Mouse (Mus musculus) stomach, embryonic 15.5 days (tissue): ENCODE data around the gene Plxna4. TPM values are rescaled to one million over a fixed set of nuclear protein-coding genes. Genes with fewer than 3 reads are reported as not detected.

ENCODE experiments used
- ATAC-seq: fragments of 200-750 bp; cut with Nextera tagmentation; 2 replicates; pipeline ENCODE4 v1.8.0; 2017; ENCODE audit warnings: low read depth, moderate number of reproducible peaks, moderate TSS enrichment; ENCODE audit not compliant: insufficient read depth, low FRiP score
- H3K27ac ChIP-seq: fragments of 300-500 bp; sonication (generic); 2 replicates; pipeline ENCODE4 v1.5.1; 2015; ENCODE audit warnings: mild to moderate bottlenecking, inconsistent platforms
- H3K27me3 ChIP-seq: fragments of 300-500 bp; sonication (generic); replicated peaks from 2 replicates; pipeline ENCODE4 v1.6.1; 2015; ENCODE audit warnings: inconsistent platforms
- H3K36me3 ChIP-seq: fragments of 300-500 bp; sonication (generic); 2 replicates; pipeline ENCODE4 v1.6.1; 2015; ENCODE audit warnings: inconsistent platforms
- H3K4me1 ChIP-seq: fragments of 300-500 bp; sonication (generic); 2 replicates; pipeline ENCODE4 v1.6.1; 2015; ENCODE audit warnings: inconsistent platforms
- H3K4me2 ChIP-seq: fragments of 300-500 bp; sonication (generic); 2 replicates; pipeline ENCODE4 v1.6.1; 2015; ENCODE audit warnings: mild to moderate bottlenecking, inconsistent platforms
- H3K4me3 ChIP-seq: fragments of 300-500 bp; sonication (generic); replicated peaks from 2 replicates; pipeline ENCODE4 v1.5.1; 2015; ENCODE audit warnings: inconsistent platforms
- H3K9ac ChIP-seq: fragments of 300-500 bp; sonication (generic); 2 replicates; pipeline ENCODE4 v1.6.1; 2015; ENCODE audit warnings: inconsistent platforms
- H3K9me3 ChIP-seq: fragments of 300-500 bp; sonication (generic); 2 replicates; pipeline ENCODE4 v1.6.1; 2016; ENCODE audit warnings: inconsistent platforms
- WGBS: fragments of 180-500 bp; shearing (Covaris S2); methylation state at CpG from one replicate; pipeline ENCODE4 v1.1.7; 2015; 5-methylcytosine and 5-hydroxymethylcytosine counted together
- polyA plus RNA-seq: library from polyadenylated mRNA; unstranded; fragments of >200 nt; fragmentation: Nextera tagmentation; extraction: Ambion mirVana; gene quantifications from 2 replicates; pipeline ENCODE4 v1.2.1, GENCODE M21; 2015

Plxna4 gene
- polyA plus RNA-seq, 1 experiment from 2014 or later, result 2.3 TPM

- 1% methylated on average over 78 of the region's 82 CpGs for WGBS
- ATAC-seq, result no peak
- peaks cover 8% of the 10 kb centered on the region; the same call in 1 of the 2 replicates for H3K4me1 ChIP-seq
- peaks cover 71% of the 10 kb centered on the region for H3K27me3 ChIP-seq
- H3K4me2 ChIP-seq, result peak overlapping the region; percentile 99
- H3K9me3 ChIP-seq, result no peaks in the 10 kb centered on the region
- no peaks in the 10 kb centered on the region for H3K36me3 ChIP-seq
- no peak overlapping the region for H3K27ac ChIP-seq
- H3K4me3 ChIP-seq, result peak overlapping the region; percentile 65
- H3K9ac ChIP-seq, result peak overlapping the region; percentile 34
Observed at GRCm38 (mm10) chr6:32587136-32588009, 619 bp downstream of the Plxna4 start.

GRCm38 (mm10) chr6:32586821-32587135 is 1.2 kb downstream of the Plxna4 start:
- no peak overlapping the region for H3K9ac ChIP-seq
- WGBS, result 4% methylated on average over 13 of the region's 13 CpGs
- no peak for ATAC-seq

GRCm38 (mm10) chr6:32586390-32586789 is 1.6 kb downstream of the Plxna4 start:
- H3K9me3 ChIP-seq, result no peaks in the 10 kb centered on the region
- H3K4me3 ChIP-seq, result peak overlapping the region; percentile 65
- H3K9ac ChIP-seq, result no peak overlapping the region
- H3K4me2 ChIP-seq, result peak overlapping the region; percentile 99
- no peak overlapping the region for H3K27ac ChIP-seq
- H3K4me1 ChIP-seq, result peaks cover 8% of the 10 kb centered on the region; the same call in 1 of the 2 replicates
- ATAC-seq, result no peak
- under 1% methylated on average over 13 of the region's 13 CpGs for WGBS
- peaks cover 73% of the 10 kb centered on the region for H3K27me3 ChIP-seq
- H3K36me3 ChIP-seq, result no peaks in the 10 kb centered on the region

More at GRCm38 (mm10) chr6:32586821-32587135, 1.2 kb downstream of the Plxna4 start:
- no peaks in the 10 kb centered on the region for H3K36me3 ChIP-seq
- peaks cover 73% of the 10 kb centered on the region for H3K27me3 ChIP-seq
- no peak overlapping the region for H3K27ac ChIP-seq
- peaks cover 8% of the 10 kb centered on the region; the same call in 1 of the 2 replicates for H3K4me1 ChIP-seq
- peak overlapping the region; percentile 99 for H3K4me2 ChIP-seq
- peak overlapping the region; percentile 65 for H3K4me3 ChIP-seq
- H3K9me3 ChIP-seq, result no peaks in the 10 kb centered on the region

GRCm38 (mm10) chr6:32585211-32585610 is 2.8 kb downstream of the Plxna4 start:
- Histone ChIP-seq H3K27me3 (peaks cover 64% of the 10 kb centered on the region), H3K4me1 (peaks cover 8% of the 10 kb centered on the region; the same call in 1 of the 2 replicates)

GRCm38 (mm10) chr6:32584243-32584880 is 3.6 kb downstream of the Plxna4 start:
- H3K36me3 ChIP-seq, result no peaks in the 10 kb centered on the region
- H3K4me1 ChIP-seq, result peaks cover 8% of the 10 kb centered on the region; the same call in 1 of the 2 replicates
- no peak overlapping the region for H3K27ac ChIP-seq
- ATAC-seq, result no peak
- peaks cover 58% of the 10 kb centered on the region for H3K27me3 ChIP-seq
- no peak overlapping the region for H3K9ac ChIP-seq
- no peak overlapping the region for H3K4me3 ChIP-seq
- 0 out of 2 replicates have a peak overlapping the region, but pooled peaks have one; percentile 19 for H3K4me2 ChIP-seq
- 39% methylated on average over 5 of the region's 5 CpGs for WGBS
- no peaks in the 10 kb centered on the region for H3K9me3 ChIP-seq

More at GRCm38 (mm10) chr6:32585211-32585610, 2.8 kb downstream of the Plxna4 start:
- Histone ChIP-seq H3K9ac (no peak overlapping the region), H3K9me3 (no peaks in the 10 kb centered on the region), H3K36me3 (no peaks in the 10 kb centered on the region), H3K4me2 (no peak overlapping the region), H3K4me3 (no peak overlapping the region), H3K27ac (no peak overlapping the region)
- ATAC-seq, result no peak
- 58% methylated on average over 3 of the region's 3 CpGs for WGBS

GRCm38 (mm10) chr6:32583582-32583981 is 4.4 kb downstream of the Plxna4 start:
- H3K27ac ChIP-seq, result no peak overlapping the region
- peaks cover 8% of the 10 kb centered on the region; the same call in 1 of the 2 replicates for H3K4me1 ChIP-seq
- peaks cover 50% of the 10 kb centered on the region for H3K27me3 ChIP-seq
- no peak for ATAC-seq
- WGBS, result 23% methylated on average over 3 of the region's 3 CpGs
- H3K4me2 ChIP-seq, result no peak overlapping the region
- H3K9ac ChIP-seq, result no peak overlapping the region
- no peak overlapping the region for H3K4me3 ChIP-seq
- H3K9me3 ChIP-seq, result no peaks in the 10 kb centered on the region
- H3K36me3 ChIP-seq, result no peaks in the 10 kb centered on the region

GRCm38 (mm10) chr6:32571485-32571884 is 16.5 kb downstream of the Plxna4 start:
- H3K36me3 ChIP-seq, result no peaks in the 10 kb centered on the region
- ATAC-seq, result no peak
- no peak overlapping the region for H3K9ac ChIP-seq
- WGBS, result 64% methylated on average over 5 of the region's 5 CpGs
- no peaks in the 10 kb centered on the region for H3K9me3 ChIP-seq
- no peak overlapping the region for H3K27ac ChIP-seq
- H3K4me1 ChIP-seq, result no peaks in the 10 kb centered on the region
- H3K4me3 ChIP-seq, result no peak overlapping the region
- no peaks in the 10 kb centered on the region for H3K27me3 ChIP-seq
- no peak overlapping the region for H3K4me2 ChIP-seq

GRCm38 (mm10) chr6:32570445-32570844 is 17.5 kb downstream of the Plxna4 start:
- ATAC-seq, result no peak
- WGBS, result 29% methylated on average over 3 of the region's 3 CpGs

GRCm38 (mm10) chr6:32569919-32570318 is 18.1 kb downstream of the Plxna4 start:
- H3K4me3 ChIP-seq, result no peak overlapping the region
- H3K9ac ChIP-seq, result no peak overlapping the region
- H3K4me1 ChIP-seq, result no peaks in the 10 kb centered on the region
- no peaks in the 10 kb centered on the region for H3K9me3 ChIP-seq
- WGBS, result 65% methylated on average over 3 of the region's 3 CpGs
- no peaks in the 10 kb centered on the region for H3K27me3 ChIP-seq
- no peaks in the 10 kb centered on the region for H3K36me3 ChIP-seq
- H3K27ac ChIP-seq, result no peak overlapping the region
- no peak overlapping the region for H3K4me2 ChIP-seq
- ATAC-seq, result no peak

More at GRCm38 (mm10) chr6:32570445-32570844, 17.5 kb downstream of the Plxna4 start:
- Histone ChIP-seq H3K27me3 (no peaks in the 10 kb centered on the region), H3K4me3 (no peak overlapping the region), H3K4me1 (no peaks in the 10 kb centered on the region), H3K4me2 (no peak overlapping the region), H3K9me3 (no peaks in the 10 kb centered on the region), H3K27ac (no peak overlapping the region), H3K36me3 (no peaks in the 10 kb centered on the region), H3K9ac (no peak overlapping the region)

GRCm38 (mm10) chr6:32546915-32547314 is 41.1 kb downstream of the Plxna4 start:
- no peaks in the 10 kb centered on the region for H3K36me3 ChIP-seq
- 94% methylated on average over 1 of the region's 1 CpGs for WGBS
- H3K4me3 ChIP-seq, result no peak overlapping the region
- H3K27me3 ChIP-seq, result no peaks in the 10 kb centered on the region
- no peak for ATAC-seq
- H3K4me2 ChIP-seq, result no peak overlapping the region
- H3K27ac ChIP-seq, result no peak overlapping the region
- H3K9me3 ChIP-seq, result no peaks in the 10 kb centered on the region
- H3K9ac ChIP-seq, result no peak overlapping the region
- H3K4me1 ChIP-seq, result no peaks in the 10 kb centered on the region

GRCm38 (mm10) chr6:32544021-32544420 is 44.0 kb downstream of the Plxna4 start:
- Histone ChIP-seq H3K27ac (no peak overlapping the region), H3K36me3 (no peaks in the 10 kb centered on the region), H3K9me3 (no peaks in the 10 kb centered on the region), H3K4me2 (no peak overlapping the region), H3K27me3 (no peaks in the 10 kb centered on the region), H3K4me3 (no peak overlapping the region), H3K9ac (no peak overlapping the region), H3K4me1 (no peaks in the 10 kb centered on the region)
- no peak for ATAC-seq
- WGBS, result 84% methylated on average over 3 of the region's 3 CpGs

GRCm38 (mm10) chr6:32540155-32540554 is 47.8 kb downstream of the Plxna4 start:
- Histone ChIP-seq H3K9me3 (no peaks in the 10 kb centered on the region), H3K4me3 (no peak overlapping the region), H3K36me3 (no peaks in the 10 kb centered on the region), H3K27ac (no peak overlapping the region), H3K4me1 (no peaks in the 10 kb centered on the region), H3K27me3 (no peaks in the 10 kb centered on the region), H3K9ac (no peak overlapping the region), H3K4me2 (no peak overlapping the region)
- ATAC-seq, result no peak
- WGBS, result 81% methylated on average over 4 of the region's 4 CpGs
